Mouse (Mus musculus): ENCODE results near the gene Cfap57.
"Not testable (repeated sequence)": the region's sequence is repeated elsewhere in the genome, so short reads cannot be mapped to it uniquely, and the experiment has no call there.

Gene Cfap57

GRCm38 (mm10) chr4:118564062-118564925 lies 56.3 kb downstream of the Cfap57 start:
- no peak for DNase-seq (ENCODE audit: low read depth, low spot score)

- DNase-seq (ENCODE audit: low read depth, low spot score): no peak
Observed at GRCm38 (mm10) chr4:118553039-118553649, 67.4 kb downstream of the Cfap57 start.

- DNase-seq (ENCODE audit: low read depth, low spot score): peak; percentile 49
Observed at GRCm38 (mm10) chr4:118548130-118548480, 72.5 kb downstream of the Cfap57 start.

GRCm38 (mm10) chr4:118547424-118548129 lies 73.0 kb downstream of the Cfap57 start:
- not testable (repeated sequence) for DNase-seq (ENCODE audit: low read depth, low spot score)

DNA sequence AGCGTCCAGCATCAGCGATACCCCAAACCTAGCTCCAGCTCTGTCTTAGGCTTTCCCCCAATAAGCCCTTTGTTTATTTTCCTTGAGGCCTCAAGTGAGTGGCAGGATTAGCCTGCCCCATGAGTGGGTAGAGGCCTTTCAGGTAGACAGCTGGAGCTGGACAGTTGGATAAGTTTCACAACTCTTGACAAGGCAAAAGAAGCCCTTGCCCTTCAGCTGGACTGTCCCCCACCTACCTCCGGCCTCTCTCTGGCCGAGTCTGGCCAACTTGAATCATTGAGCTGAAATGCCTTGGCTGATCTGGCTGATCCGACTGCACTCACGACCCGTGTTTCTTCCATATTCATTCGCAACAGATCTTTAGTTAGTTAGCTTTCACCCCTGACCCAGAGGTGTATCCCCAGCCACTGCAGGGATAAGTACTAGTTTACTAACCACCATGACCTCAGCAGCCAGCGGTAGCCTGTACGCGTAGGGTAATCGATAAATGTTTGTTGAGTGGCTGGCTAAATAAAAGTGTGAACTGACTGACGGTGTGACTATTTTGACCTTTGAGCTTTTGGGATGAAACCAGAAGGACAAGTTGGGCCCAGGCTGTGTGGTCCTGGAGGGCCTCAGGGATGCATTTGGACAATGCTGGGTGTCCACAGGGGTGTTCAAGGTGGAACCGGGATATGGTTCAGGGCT lies 76.0 kb downstream of the Cfap57 start:
- no peak for DNase-seq (ENCODE audit: low read depth, low spot score)

- DNase-seq (ENCODE audit: low read depth, low spot score): peak; percentile 9
Observed at GRCm38 (mm10) chr4:118543592-118544260, 76.9 kb downstream of the Cfap57 start, which contains the start of gene Tmem125. Gene Tmem125 (minus strand): TSS chr4:118544044.

- no peak for DNase-seq (ENCODE audit: low read depth, low spot score)
Observed at GRCm38 (mm10) chr4:118543158-118543530, 77.4 kb downstream of the Cfap57 start.

DNA sequence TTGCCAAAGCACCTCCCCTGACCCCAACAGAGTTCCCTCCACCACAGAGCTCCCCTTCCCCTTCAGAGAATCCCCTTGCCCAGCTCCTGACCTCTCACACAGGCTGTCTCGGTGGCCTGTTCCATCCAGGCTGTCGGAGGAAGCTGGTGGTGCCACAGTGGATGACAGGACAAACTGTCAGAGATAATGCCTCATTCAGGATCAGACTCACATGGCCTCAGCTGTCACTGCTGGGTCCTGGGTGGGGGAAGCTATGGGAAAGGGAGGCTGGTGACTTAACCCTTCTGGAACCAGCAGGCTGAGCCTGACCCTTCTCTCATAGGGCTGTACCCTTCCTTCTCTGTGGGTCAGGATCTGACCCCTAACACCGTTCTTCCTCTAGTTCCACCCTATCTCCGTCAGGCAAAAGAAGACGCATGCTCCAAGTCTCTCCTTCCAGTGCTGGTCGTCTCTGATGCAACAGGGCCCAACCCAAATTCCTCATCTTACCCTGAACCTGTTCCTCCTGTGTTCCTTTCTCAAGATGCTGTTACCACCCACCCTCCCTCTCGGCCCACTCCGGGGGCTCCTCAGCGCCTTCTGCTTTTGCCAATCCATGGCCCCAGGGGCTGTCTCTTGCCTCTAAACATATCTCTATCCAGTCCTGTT lies 77.9 kb downstream of the Cfap57 start:
- DNase-seq (ENCODE audit: low read depth, low spot score): no peak

- no peak for DNase-seq (ENCODE audit: low read depth, low spot score)
Observed at GRCm38 (mm10) chr4:118539904-118540303, 80.7 kb downstream of the Cfap57 start.

- no peak for DNase-seq (ENCODE audit: low read depth, low spot score)
Observed at GRCm38 (mm10) chr4:118537801-118538200, 82.8 kb downstream of the Cfap57 start.

DNA sequence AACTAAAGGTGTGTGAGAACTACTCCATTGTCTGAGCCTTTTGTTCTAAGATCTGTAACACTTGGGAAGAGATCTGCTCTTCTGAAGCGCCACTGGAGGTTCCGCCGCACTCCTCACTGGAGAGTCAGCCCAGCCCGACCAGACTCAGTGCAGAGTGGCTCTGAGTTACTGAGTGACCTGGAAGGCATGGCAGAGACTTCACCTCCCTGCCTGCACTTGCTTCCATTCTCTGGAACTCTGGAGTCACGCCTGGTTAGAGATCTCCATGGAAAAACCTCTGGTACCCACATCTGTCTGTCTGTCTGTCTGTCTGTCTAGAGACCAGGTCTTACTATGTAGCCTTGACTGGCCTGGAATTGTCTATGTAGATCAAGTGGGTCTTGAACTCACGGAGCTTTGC lies 85.0 kb downstream of the Cfap57 start:
- no peak for DNase-seq (ENCODE audit: low read depth, low spot score)

- DNase-seq (ENCODE audit: low read depth, low spot score): no peak
Observed at GRCm38 (mm10) chr4:118533605-118534004, 87.0 kb downstream of the Cfap57 start.

- DNase-seq (ENCODE audit: low read depth, low spot score): no peak
Observed at GRCm38 (mm10) chr4:118533156-118533555, 87.4 kb downstream of the Cfap57 start.

- no peak for DNase-seq (ENCODE audit: low read depth, low spot score)
Observed at GRCm38 (mm10) chr4:118532663-118533062, 87.9 kb downstream of the Cfap57 start.

GRCm38 (mm10) chr4:118527720-118528119 lies 92.9 kb downstream of the Cfap57 start:
- DNase-seq (ENCODE audit: low read depth, low spot score): no peak

- no peak for DNase-seq (ENCODE audit: low read depth, low spot score)
Observed at GRCm38 (mm10) chr4:118527335-118527681, 93.3 kb downstream of the Cfap57 start.

DNA sequence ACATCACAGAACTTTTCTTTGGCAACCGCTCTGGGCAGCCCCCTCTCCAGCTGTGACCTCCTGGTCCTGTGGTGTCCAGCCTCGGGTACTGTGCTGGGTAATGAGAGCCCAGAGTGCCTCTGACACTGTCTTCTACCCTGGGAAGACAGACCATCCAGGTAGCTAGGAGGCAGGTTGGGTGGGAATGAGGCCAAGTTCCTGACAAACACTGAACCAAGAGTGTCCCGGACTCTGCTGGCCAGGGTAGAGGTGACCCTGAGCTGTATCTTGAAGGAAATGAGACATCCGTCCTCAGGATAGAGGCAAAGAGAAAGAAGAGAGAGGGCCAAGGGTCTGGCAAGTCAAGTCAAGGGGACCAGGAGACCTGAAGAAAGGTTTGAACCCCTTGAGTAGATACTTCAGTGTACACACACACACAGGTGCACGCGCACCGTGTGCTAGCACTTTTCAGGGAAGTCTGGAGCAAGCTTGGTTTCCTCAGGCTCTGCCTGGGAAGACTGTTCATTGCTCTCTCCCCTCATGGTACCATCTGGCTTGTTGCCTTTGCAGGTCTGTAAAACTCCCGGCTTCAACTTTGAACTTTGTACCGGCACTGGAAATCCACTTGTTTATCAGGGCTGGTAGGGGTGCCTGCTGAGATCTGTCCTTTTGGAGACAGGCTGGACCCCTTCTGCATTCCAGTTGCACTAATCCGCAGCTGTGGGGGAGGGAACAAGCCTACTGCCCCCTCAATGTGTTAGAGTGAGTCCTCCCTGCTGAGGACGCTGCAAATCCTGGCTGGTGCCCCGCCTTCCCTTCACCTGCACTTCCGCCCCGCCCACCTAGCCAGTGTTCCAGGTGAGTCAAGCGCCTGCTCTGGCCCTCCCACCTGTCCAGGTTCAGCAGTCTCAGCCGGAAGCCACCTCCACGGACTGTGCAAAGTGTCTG lies 93.9 kb downstream of the Cfap57 start, which contains the start of gene 2610528J11Rik:
Gene 2610528J11Rik (plus strand): TSS at position 592 of the 927 bp plus-strand sequence.
- no peak for DNase-seq (ENCODE audit: low read depth, low spot score)

GRCm38 (mm10) chr4:118525779-118526178 lies 94.8 kb downstream of the Cfap57 start:
- DNase-seq (ENCODE audit: low read depth, low spot score): no peak

- DNase-seq (ENCODE audit: low read depth, low spot score): no peak
Observed at GRCm38 (mm10) chr4:118523976-118524375, 96.6 kb downstream of the Cfap57 start.

- DNase-seq (ENCODE audit: low read depth, low spot score): no peak
Observed at GRCm38 (mm10) chr4:118522248-118522647, 98.3 kb downstream of the Cfap57 start.

Measured in embryo, embryonic 11.5 days (tissue).